Mouse (Mus musculus) heart, adult 11 months (tissue): ENCODE data around the gene Kazn.

Experiments
- DNase-seq: peaks from one replicate; pipeline ENCODE4 v3.0.0; 2022

Gene Kazn

GRCm38 (mm10) chr4:142156506-142156905 lies 82.7 kb downstream of the Kazn start:
- peak; percentile 98 for DNase-seq

- DNase-seq = no peak
These were observed 85.0 kb downstream of the Kazn start for GRCm38 (mm10) chr4:142154246-142154645.

GRCm38 (mm10) chr4:142153526-142153925 lies 85.7 kb downstream of the Kazn start:
- DNase-seq = peak; percentile 97

- peak; percentile 95 for DNase-seq
These were observed 86.3 kb downstream of the Kazn start for GRCm38 (mm10) chr4:142152733-142153422.

GRCm38 (mm10) chr4:142150086-142150485 lies 89.1 kb downstream of the Kazn start:
- no peak for DNase-seq

- DNase-seq = no peak
These were observed 90.0 kb downstream of the Kazn start for GRCm38 (mm10) chr4:142149202-142149601.

GRCm38 (mm10) chr4:142147671-142148070 lies 91.5 kb downstream of the Kazn start:
- DNase-seq = no peak

- DNase-seq = no peak
These were observed 95.1 kb downstream of the Kazn start for GRCm38 (mm10) chr4:142144096-142144495.

GRCm38 (mm10) chr4:142143290-142143689 lies 95.9 kb downstream of the Kazn start:
- DNase-seq = no peak

GRCm38 (mm10) chr4:142139729-142140128 lies 99.5 kb downstream of the Kazn start:
- DNase-seq = no peak

- DNase-seq = no peak
These were observed 100.7 kb downstream of the Kazn start for GRCm38 (mm10) chr4:142138356-142139099.

GRCm38 (mm10) chr4:142136766-142137503 lies 102.3 kb downstream of the Kazn start:
- DNase-seq = peak; percentile 95

- DNase-seq = no peak
These were observed 103.7 kb downstream of the Kazn start for GRCm38 (mm10) chr4:142135515-142135914.

GRCm38 (mm10) chr4:142130162-142130561 lies 109.0 kb downstream of the Kazn start:
- DNase-seq = no peak

GRCm38 (mm10) chr4:142127275-142127788 lies 111.9 kb downstream of the Kazn start:
- DNase-seq = no peak

- DNase-seq = peak; percentile 98
These were observed 112.4 kb downstream of the Kazn start for GRCm38 (mm10) chr4:142126641-142127274.

- DNase-seq = no peak
These were observed 118.0 kb downstream of the Kazn start for GRCm38 (mm10) chr4:142121164-142121563.

- DNase-seq = no peak
These were observed 120.7 kb downstream of the Kazn start for GRCm38 (mm10) chr4:142118522-142118921.

- no peak for DNase-seq
These were observed 121.2 kb downstream of the Kazn start for GRCm38 (mm10) chr4:142117993-142118392.

- DNase-seq = no peak
These were observed 125.9 kb downstream of the Kazn start for GRCm38 (mm10) chr4:142113306-142113705.

- DNase-seq = peak; percentile 90
These were observed 136.0 kb downstream of the Kazn start for GRCm38 (mm10) chr4:142103081-142103671.

GRCm38 (mm10) chr4:142098303-142098702 lies 140.9 kb downstream of the Kazn start:
- peak; percentile 98 for DNase-seq
